Mouse (Mus musculus) spleen, adult 10 weeks (tissue): Measurements from ENCODE around the gene Entpd5. TPM values are rescaled to one million over a fixed set of nuclear protein-coding genes. Genes with fewer than 3 reads are reported as not detected.

ENCODE experiments used
- polyA plus RNA-seq: library from polyadenylated mRNA; stranded (reverse); fragments of 350-450 nt; fragmentation: Illumina TruSeq; extraction: RNeasy Lipid Tissue Mini Kit (QIAGEN cat#74804); gene quantifications from one replicate; pipeline ENCODE4 v1.2.3, GENCODE M21; 2015; ENCODE audit warnings: low replicate concordance; ENCODE audit not compliant: insufficient read depth

Gene Entpd5
- 43.1 TPM for polyA plus RNA-seq

GRCm38 (mm10) chr12:84408819-84409507 is at the start of gene Entpd5, which contains the start of gene Bbof1:
Gene Entpd5 (minus strand): TSS chr12:84409029.
Gene Bbof1 (plus strand): TSS chr12:84409071.

GRCm38 (mm10) chr12:84450718-84451646 is 42.2 kb upstream of the Entpd5 start, which contains the start of the genes Aldh6a1 and Lin52:
Gene Aldh6a1 (minus strand): TSS chr12:84451004.
Gene Lin52 (plus strand): TSS chr12:84451422.

GRCm38 (mm10) chr12:84416834-84417604 is 8.2 kb upstream of the Entpd5 start, which contains the start of gene Rnf113a2:
Gene Rnf113a2 (plus strand): TSS chr12:84417196.

GRCm38 (mm10) chr12:84361555-84362489 is 47.0 kb downstream of the Entpd5 start, which contains the start of the genes Coq6 and Fam161b:
Gene Coq6 (plus strand): TSS chr12:84361657.
Gene Fam161b (minus strand): TSS chr12:84361833.

Other genes with a start within 250 kb of the Entpd5 start
- gene Elmsan1, start 190.1 kb downstream of the Entpd5 start, polyA plus RNA-seq, result 32.6 TPM
- gene Ptgr2, start 123.8 kb downstream of the Entpd5 start, polyA plus RNA-seq, result 42.3 TPM
- gene Zfp410, start 92.2 kb downstream of the Entpd5 start, polyA plus RNA-seq, result 50.4 TPM
- gene Coq6, start 47.4 kb downstream of the Entpd5 start, polyA plus RNA-seq, result 13.8 TPM
- gene Fam161b, start 47.2 kb downstream of the Entpd5 start, polyA plus RNA-seq, result 1.6 TPM
- gene Bbof1, start within 50 bp of the Entpd5 start, polyA plus RNA-seq, result 1.6 TPM
- 22.5 TPM for gene Rnf113a2, start 8.2 kb upstream of the Entpd5 start, polyA plus RNA-seq
- gene Aldh6a1, start 42.0 kb upstream of the Entpd5 start, polyA plus RNA-seq, result 20.8 TPM
- gene Lin52, start 42.4 kb upstream of the Entpd5 start, polyA plus RNA-seq, result 17.9 TPM
- not detected for gene Vsx2, start 160.7 kb upstream of the Entpd5 start, polyA plus RNA-seq
- 12.5 TPM for gene Abcd4, start 208.4 kb upstream of the Entpd5 start, polyA plus RNA-seq
- not detected for gene Vrtn, start 232.0 kb upstream of the Entpd5 start, polyA plus RNA-seq